Mouse (Mus musculus) liver, embryonic 14.5 days (tissue): ENCODE data around the gene H2-Ab1. TPM values are rescaled to one million over a fixed set of nuclear protein-coding genes. Genes with fewer than 3 reads are reported as not detected.

Experiments used
- ATAC-seq: fragments of 200-750 bp; cut with Nextera tagmentation; 2 replicates; pipeline ENCODE4 v1.8.0; 2017; ENCODE audit warnings: moderate number of reproducible peaks, mild to moderate bottlenecking, moderate library complexity; ENCODE audit not compliant: insufficient read depth
- DNase-seq, 3 experiments: peaks; one replicate each; pipeline ENCODE4 v3.0.0-alpha.2; 2012 to 2013; ENCODE audit warnings: low read depth in 3 of 3, low spot score in 3 of 3
- H3K27ac ChIP-seq: fragments of 300-500 bp; sonication (generic); 2 replicates; pipeline ENCODE4 v1.5.1; 2014; ENCODE audit warnings: moderate library complexity, mild to moderate bottlenecking, control low read depth, inconsistent platforms
- H3K27me3 ChIP-seq: fragments of 300-500 bp; sonication (generic); 2 replicates; pipeline ENCODE4 v1.6.1; 2014; ENCODE audit warnings: mild to moderate bottlenecking, low read length, moderate library complexity; ENCODE audit not compliant: control insufficient read depth, insufficient read depth
- H3K36me3 ChIP-seq: fragments of 300-500 bp; sonication (generic); replicated peaks from 2 replicates; pipeline ENCODE4 v1.6.1; 2014; ENCODE audit warnings: low read depth; ENCODE audit not compliant: control insufficient read depth, insufficient read depth
- H3K4me1 ChIP-seq, 2 experiments: fragments of 200-500 bp in 1 of 2; fragments of 300-500 bp in 1 of 2; sonication (generic) in 1 of 2; replicated peaks; 2 replicates each; pipeline ENCODE4 v1.6.1; 2012 to 2014; ENCODE audit warnings: antibody characterized with exemption in 1 of 2, inconsistent platforms in 1 of 2, low read length in 1 of 2; ENCODE audit not compliant: control insufficient read depth in 2 of 2, insufficient read depth in 2 of 2
- H3K4me2 ChIP-seq: fragments of 300-500 bp; sonication (generic); 2 replicates; pipeline ENCODE4 v1.6.1; 2014; ENCODE audit warnings: low read depth, mild to moderate bottlenecking, control low read depth, moderate library complexity
- H3K4me3 ChIP-seq, 2 experiments: fragments of 200-500 bp in 1 of 2; fragments of 300-500 bp in 1 of 2; sonication (generic) in 1 of 2; 2 replicates each; pipeline ENCODE4 v1.5.1; 2012 to 2014; ENCODE audit warnings: low read depth in 2 of 2, low read length in 2 of 2, mild to moderate bottlenecking in 2 of 2, control low read depth in 1 of 2, inconsistent platforms in 1 of 2, moderate library complexity in 1 of 2; ENCODE audit not compliant: insufficient read depth in 1 of 2
- H3K9ac ChIP-seq: fragments of 300-500 bp; sonication (generic); replicated peaks from 2 replicates; pipeline ENCODE4 v1.6.1; 2014; ENCODE audit warnings: mild to moderate bottlenecking, control low read depth, moderate library complexity
- H3K9me3 ChIP-seq: fragments of 300-500 bp; sonication (generic); 2 replicates; pipeline ENCODE4 v1.6.1; 2016; ENCODE audit warnings: low read length, mixed read lengths; ENCODE audit not compliant: control insufficient read depth
- CTCF ChIP-seq: IDR thresholded peaks from 2 replicates; pipeline ENCODE4 v1.5.1; 2016; ENCODE audit warnings: antibody characterized with exemption, low read depth, control low read depth
- EP300 ChIP-seq: IDR thresholded peaks from 2 replicates; pipeline ENCODE4 v1.6.1; 2016; ENCODE audit warnings: antibody characterized with exemption, low read depth
- WGBS: fragments of 180-500 bp; shearing (Covaris S2); extraction: QIAGEN DNeasy Blood & Tissue Kit; methylation state at CpG from one replicate; pipeline ENCODE4 v1.1.7; 2014; ENCODE audit not compliant: insufficient replicate concordance; 5-methylcytosine and 5-hydroxymethylcytosine counted together
- polyA plus RNA-seq, 2 experiments: library from polyadenylated mRNA; depleted of rRNA in 1 of 2; stranded (reverse) in 1 of 2; unstranded in 1 of 2; fragments of >200 nt; fragmentation: Nextera tagmentation in 1 of 2; extraction: Ambion mirVana in 1 of 2; gene quantifications; 2 replicates each; pipeline versions ENCODE4 v1.2.1 to v1.2.3; 2012 to 2014

The H2-Ab1 gene
- polyA plus RNA-seq, 2 experiments, result 2.3 to 3.3 TPM

- H3K4me2 ChIP-seq, result no peak overlapping the region
- no peaks in the 10 kb centered on the region for H3K27me3 ChIP-seq
- DNase-seq (no peak), ATAC-seq (no peak)
- TF ChIP-seq EP300, result no peak
- no peak for TF ChIP-seq CTCF
- H3K4me1 ChIP-seq, result peaks cover 0 to 3% of the 10 kb centered on the region in 2 experiments; a peak in 1 of 4 replicates
- no peak overlapping the region for H3K27ac ChIP-seq
- H3K9ac ChIP-seq, result no peak overlapping the region
- no peak overlapping the region for H3K4me3 ChIP-seq
- H3K36me3 ChIP-seq, result no peaks in the 10 kb centered on the region
- H3K9me3 ChIP-seq, result no peaks in the 10 kb centered on the region
These were observed 37.8 kb downstream of the H2-Ab1 start for GRCm38 (mm10) chr17:34295307-34295706.

- Histone ChIP-seq H3K4me1 (peaks cover 0 to 3% of the 10 kb centered on the region in 2 experiments; a peak in 1 of 4 replicates), H3K9me3 (no peaks in the 10 kb centered on the region), H3K36me3 (no peaks in the 10 kb centered on the region), H3K4me2 (peak overlapping the region; percentile 28), H3K27me3 (no peaks in the 10 kb centered on the region), H3K9ac (no peak overlapping the region), H3K27ac (no peak overlapping the region), H3K4me3 (no peak overlapping the region)
- ATAC-seq, result no peak
- DNase-seq, result peak in 2 of 3 experiments; percentile 20 to 39
- no peak for TF ChIP-seq EP300
- no peak for TF ChIP-seq CTCF
- 23% methylated on average over 23 of the region's 23 CpGs for WGBS
These were observed 38.7 kb downstream of the H2-Ab1 start for GRCm38 (mm10) chr17:34295891-34296794.

- no peak overlapping the region for H3K4me3 ChIP-seq
- DNase-seq, result no peak
- H3K9ac ChIP-seq, result no peak overlapping the region
These were observed 41.9 kb downstream of the H2-Ab1 start for GRCm38 (mm10) chr17:34299356-34299755.

GRCm38 (mm10) chr17:34300071-34300470 lies 42.6 kb downstream of the H2-Ab1 start:
- no peak for TF ChIP-seq CTCF
- no peak for TF ChIP-seq EP300
- Histone ChIP-seq H3K27ac (no peak overlapping the region), H3K27me3 (no peaks in the 10 kb centered on the region), H3K4me1 (peaks cover 0 to 3% of the 10 kb centered on the region in 2 experiments; a peak in 1 of 4 replicates), H3K4me3 (no peak overlapping the region), H3K36me3 (no peaks in the 10 kb centered on the region), H3K4me2 (no peak overlapping the region), H3K9me3 (no peaks in the 10 kb centered on the region), H3K9ac (no peak overlapping the region)
- ATAC-seq (no peak), DNase-seq (no peak)
- WGBS, result 81% methylated on average over 8 of the region's 8 CpGs

More at GRCm38 (mm10) chr17:34299356-34299755, 41.9 kb downstream of the H2-Ab1 start:
- H3K27me3 ChIP-seq, result no peaks in the 10 kb centered on the region
- no peak overlapping the region for H3K27ac ChIP-seq
- no peak for TF ChIP-seq EP300
- no peak for TF ChIP-seq CTCF
- H3K9me3 ChIP-seq, result no peaks in the 10 kb centered on the region
- no peak for ATAC-seq
- H3K4me2 ChIP-seq, result no peak overlapping the region
- H3K36me3 ChIP-seq, result no peaks in the 10 kb centered on the region
- WGBS, result 49% methylated on average over 3 of the region's 3 CpGs
- H3K4me1 ChIP-seq, result peaks cover 0 to 3% of the 10 kb centered on the region in 2 experiments; a peak in 1 of 4 replicates
